Mouse (Mus musculus): ENCODE data around the gene Mustn1. TPM values are rescaled to one million over a fixed set of nuclear protein-coding genes. Genes with fewer than 3 reads are reported as not detected.

Gene Mustn1
- total and polyA plus RNA-seq, 3 experiments: 0.20 to 0.38 TPM; not detected in 1

DNA sequence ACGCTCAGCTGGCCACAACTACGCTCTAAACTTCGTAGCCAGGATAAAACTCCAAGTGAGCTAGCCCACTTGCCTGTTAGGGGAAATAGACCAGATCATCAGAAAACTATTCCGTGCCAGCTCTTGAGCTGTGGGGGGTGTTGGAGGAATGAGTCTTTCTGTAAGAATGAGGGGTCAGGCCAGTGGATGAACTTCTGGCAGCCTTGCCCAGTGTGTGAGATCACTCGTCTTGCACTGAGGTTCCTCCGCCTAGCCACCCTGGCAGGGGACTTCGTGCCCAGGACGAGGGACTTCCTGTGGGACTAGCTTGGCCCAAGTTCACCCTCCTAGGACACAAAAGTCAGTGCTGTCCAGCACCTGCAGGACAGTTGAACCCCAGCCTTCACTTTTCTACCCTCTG lies 25.3 kb downstream of the Mustn1 start:
- Histone ChIP-seq H3K36me3 (replicated peaks) (no peaks in the 10 kb centered on the region), H3K27me3 (ENCODE audit: insufficient read depth, low read length) (peaks cover 35% of the 10 kb centered on the region), H3K9me3 (replicated peaks) (no peaks in the 10 kb centered on the region), H3K4me3 (ENCODE audit: low read depth, low read length) (no peak overlapping the region), H3K4me1 (ENCODE audit: insufficient read depth, low read depth, low read length) (peaks cover 8% of the 10 kb centered on the region)
- DNase-seq (ENCODE audit: low spot score): no peak
- TF ChIP-seq GATA2 (IDR thresholded peaks at IDR 0.05; ENCODE audit: borderline replicate concordance, low read depth, low read length) (no peak), POLR2AphosphoS5 (IDR thresholded peaks at IDR 0.05; ENCODE audit: insufficient replicate concordance, low read depth, low read length) (no peak), GATA1 (IDR thresholded peaks at IDR 0.05; ENCODE audit: borderline replicate concordance, low read length) (no peak), TAL1 (conservative IDR thresholded peaks at IDR 0.05; ENCODE audit: low read depth, low read length) (no peak), CTCF (IDR thresholded peaks at IDR 0.05; ENCODE audit: low read depth, low read length) (no peak)
- ATAC-seq (ENCODE audit: extremely low read depth, insufficient number of reproducible peaks, low FRiP score, poor library complexity, severe bottlenecking): no peak

DNA sequence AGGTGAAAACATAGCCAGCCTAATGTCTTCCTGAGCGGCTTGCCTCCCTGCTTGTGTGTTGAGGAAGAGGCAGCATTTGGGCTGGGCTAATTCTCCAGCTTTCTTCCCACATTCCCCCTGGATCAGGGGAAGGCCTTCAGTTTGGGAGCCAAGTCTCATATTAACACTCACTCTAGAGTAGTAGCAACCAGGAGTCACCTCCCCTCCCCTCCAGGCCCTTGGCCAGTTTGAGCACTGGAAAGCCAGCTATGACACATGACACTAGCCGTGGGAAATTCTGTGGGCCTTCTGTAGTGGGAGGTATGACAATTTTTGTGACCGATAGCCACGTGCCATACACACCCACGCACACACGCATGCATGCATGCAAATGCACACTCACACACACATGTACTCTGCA lies 27.0 kb downstream of the Mustn1 start:
- H3K9me3 ChIP-seq (replicated peaks): no peaks in the 10 kb centered on the region
- peaks cover 22% of the 10 kb centered on the region for H3K27me3 ChIP-seq (ENCODE audit: insufficient read depth, low read length)
- ATAC-seq (ENCODE audit: extremely low read depth, insufficient number of reproducible peaks, low FRiP score, poor library complexity, severe bottlenecking): no peak
- no peaks in the 10 kb centered on the region for H3K36me3 ChIP-seq (replicated peaks)
- TF ChIP-seq GATA1 (IDR thresholded peaks at IDR 0.05; ENCODE audit: borderline replicate concordance, low read length) (no peak), TAL1 (conservative IDR thresholded peaks at IDR 0.05; ENCODE audit: low read depth, low read length) (no peak), GATA2 (IDR thresholded peaks at IDR 0.05; ENCODE audit: borderline replicate concordance, low read depth, low read length) (no peak), POLR2AphosphoS5 (IDR thresholded peaks at IDR 0.05; ENCODE audit: insufficient replicate concordance, low read depth, low read length) (no peak), CTCF (IDR thresholded peaks at IDR 0.05; ENCODE audit: low read depth, low read length) (no peak)
- H3K4me3 ChIP-seq (ENCODE audit: low read depth, low read length): no peak overlapping the region
- no peak for DNase-seq (ENCODE audit: low spot score)
- peaks cover 8% of the 10 kb centered on the region for H3K4me1 ChIP-seq (ENCODE audit: insufficient read depth, low read depth, low read length)

DNA sequence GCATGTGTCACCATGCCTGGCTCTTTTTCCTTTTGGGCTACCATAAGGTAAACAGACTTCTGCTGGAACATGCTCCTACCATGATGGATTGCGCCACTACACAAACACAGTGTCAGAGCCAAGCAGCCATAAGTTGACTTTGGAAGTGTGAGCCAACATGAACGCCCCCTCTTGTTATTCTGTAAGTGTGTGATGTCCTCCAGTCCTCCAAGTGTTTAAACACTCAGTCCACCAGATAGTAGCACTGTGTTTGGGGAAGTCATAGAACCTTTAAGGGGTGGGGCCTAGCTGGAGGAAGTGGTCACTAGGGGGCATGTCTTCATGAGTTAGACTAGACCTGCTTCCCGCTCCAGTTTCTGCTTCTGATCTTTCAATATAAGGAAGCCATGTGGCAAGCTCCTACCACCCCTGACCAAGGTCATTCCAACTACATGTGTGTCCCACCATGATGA lies 28.8 kb downstream of the Mustn1 start:
- peak; percentile 34 for DNase-seq (ENCODE audit: low spot score)
- peak; percentile 34; the same call in 1 of the 2 replicates for ATAC-seq (ENCODE audit: extremely low read depth, insufficient number of reproducible peaks, low FRiP score, poor library complexity, severe bottlenecking)
- H3K36me3 ChIP-seq (replicated peaks): no peaks in the 10 kb centered on the region
- H3K27me3 ChIP-seq (ENCODE audit: insufficient read depth, low read length): peaks cover 31% of the 10 kb centered on the region
- H3K9me3 ChIP-seq (replicated peaks): no peaks in the 10 kb centered on the region
- no peak overlapping the region for H3K4me3 ChIP-seq (ENCODE audit: low read depth, low read length)
- no peak for TF ChIP-seq GATA1 (IDR thresholded peaks at IDR 0.05; ENCODE audit: borderline replicate concordance, low read length)
- no peak for TF ChIP-seq TAL1 (conservative IDR thresholded peaks at IDR 0.05; ENCODE audit: low read depth, low read length)
- no peak for TF ChIP-seq POLR2AphosphoS5 (IDR thresholded peaks at IDR 0.05; ENCODE audit: insufficient replicate concordance, low read depth, low read length)
- TF ChIP-seq CTCF (IDR thresholded peaks at IDR 0.05; ENCODE audit: low read depth, low read length): no peak
- TF ChIP-seq GATA2 (IDR thresholded peaks at IDR 0.05; ENCODE audit: borderline replicate concordance, low read depth, low read length): no peak
- H3K4me1 ChIP-seq (ENCODE audit: insufficient read depth, low read depth, low read length): peaks cover 8% of the 10 kb centered on the region

DNA sequence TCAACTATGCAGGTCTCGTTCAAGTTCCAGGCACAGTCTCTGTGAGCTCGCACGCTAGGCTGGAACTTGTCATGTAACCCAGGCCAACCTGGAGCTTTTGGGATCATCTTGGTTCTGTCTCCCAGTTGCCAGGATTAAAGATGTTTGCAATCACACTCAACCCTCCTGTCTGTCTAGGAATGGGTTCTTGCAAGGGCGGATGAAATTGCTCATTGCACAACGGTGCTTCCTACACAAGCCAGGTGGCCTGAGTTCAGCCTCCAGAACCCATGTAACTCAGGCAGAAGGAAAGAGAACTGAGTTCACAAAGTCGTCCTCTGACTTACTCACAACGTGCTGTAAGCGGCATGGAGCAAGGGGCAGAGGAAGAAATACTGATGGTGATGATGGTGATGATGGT lies 32.1 kb downstream of the Mustn1 start:
- no peak for TF ChIP-seq GATA2 (IDR thresholded peaks at IDR 0.05; ENCODE audit: borderline replicate concordance, low read depth, low read length)
- no peak for TF ChIP-seq TAL1 (conservative IDR thresholded peaks at IDR 0.05; ENCODE audit: low read depth, low read length)
- TF ChIP-seq POLR2AphosphoS5 (IDR thresholded peaks at IDR 0.05; ENCODE audit: insufficient replicate concordance, low read depth, low read length): no peak
- no peak for TF ChIP-seq CTCF (IDR thresholded peaks at IDR 0.05; ENCODE audit: low read depth, low read length)

DNA sequence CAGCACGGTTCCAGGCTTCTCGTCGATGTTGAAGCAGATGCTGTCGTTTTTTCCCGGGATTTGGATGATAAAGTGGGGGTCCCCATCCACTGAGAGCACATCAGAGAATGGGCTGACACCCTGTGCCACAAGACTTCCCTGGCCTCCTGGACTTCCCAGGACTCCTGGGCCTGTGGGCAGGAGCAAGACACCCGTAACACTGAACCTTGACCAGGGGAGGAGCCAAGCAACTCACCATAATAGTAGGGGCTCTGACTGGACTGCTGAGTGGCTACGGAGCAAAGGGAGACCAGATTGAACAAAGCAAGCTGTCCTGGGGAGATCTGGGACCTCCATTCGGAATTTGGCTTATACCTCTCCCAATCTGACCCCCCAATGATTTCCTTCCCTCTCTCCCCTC lies 33.6 kb downstream of the Mustn1 start:
- TF ChIP-seq GATA1 (IDR thresholded peaks at IDR 0.05; ENCODE audit: borderline replicate concordance, low read length) (no peak), POLR2AphosphoS5 (IDR thresholded peaks at IDR 0.05; ENCODE audit: insufficient replicate concordance, low read depth, low read length) (no peak), CTCF (IDR thresholded peaks at IDR 0.05; ENCODE audit: low read depth, low read length) (no peak), TAL1 (conservative IDR thresholded peaks at IDR 0.05; ENCODE audit: low read depth, low read length) (no peak), GATA2 (IDR thresholded peaks at IDR 0.05; ENCODE audit: borderline replicate concordance, low read depth, low read length) (no peak)
- Histone ChIP-seq H3K4me1 (ENCODE audit: insufficient read depth, low read depth, low read length) (peaks cover 7% of the 10 kb centered on the region), H3K4me3 (ENCODE audit: low read depth, low read length) (no peak overlapping the region), H3K36me3 (replicated peaks) (no peaks in the 10 kb centered on the region), H3K27me3 (ENCODE audit: insufficient read depth, low read length) (peaks cover 36% of the 10 kb centered on the region), H3K9me3 (replicated peaks) (no peaks in the 10 kb centered on the region)
- DNase-seq (ENCODE audit: low spot score) (no peak), ATAC-seq (ENCODE audit: extremely low read depth, insufficient number of reproducible peaks, low FRiP score, poor library complexity, severe bottlenecking) (no peak)

More for the DNA sequence above, 32.1 kb downstream of the Mustn1 start:
- peaks cover 8% of the 10 kb centered on the region for H3K4me1 ChIP-seq (ENCODE audit: insufficient read depth, low read depth, low read length)
- no peaks in the 10 kb centered on the region for H3K9me3 ChIP-seq (replicated peaks)
- DNase-seq (ENCODE audit: low spot score) (no peak), ATAC-seq (ENCODE audit: extremely low read depth, insufficient number of reproducible peaks, low FRiP score, poor library complexity, severe bottlenecking) (no peak)
- H3K27me3 ChIP-seq (ENCODE audit: insufficient read depth, low read length): peaks cover 40% of the 10 kb centered on the region
- no peaks in the 10 kb centered on the region for H3K36me3 ChIP-seq (replicated peaks)
- H3K4me3 ChIP-seq (ENCODE audit: low read depth, low read length): no peak overlapping the region

DNA sequence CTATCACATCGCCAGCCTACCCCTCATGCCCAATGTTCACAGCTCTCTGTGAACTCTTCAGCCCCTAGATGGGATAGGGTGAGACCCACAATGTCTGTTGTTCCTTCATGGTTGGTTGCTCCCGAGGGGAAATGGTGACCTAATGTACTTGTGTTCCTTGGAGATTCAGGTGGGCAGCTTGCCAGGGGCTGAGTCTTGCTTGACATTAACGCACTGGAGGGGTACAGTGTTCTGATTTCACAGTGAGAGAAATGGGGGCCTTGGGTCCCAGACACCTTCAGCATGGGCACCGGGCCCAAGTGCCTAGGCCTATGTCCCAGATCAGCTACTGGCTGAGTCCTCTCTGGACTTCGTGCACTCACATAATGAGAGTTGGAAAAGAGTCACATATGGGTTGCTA lies 34.4 kb downstream of the Mustn1 start:
- no peak for DNase-seq (ENCODE audit: low spot score)
- H3K4me1 ChIP-seq (ENCODE audit: insufficient read depth, low read depth, low read length): no peaks in the 10 kb centered on the region
- TF ChIP-seq GATA2 (IDR thresholded peaks at IDR 0.05; ENCODE audit: borderline replicate concordance, low read depth, low read length): no peak
- TF ChIP-seq GATA1 (IDR thresholded peaks at IDR 0.05; ENCODE audit: borderline replicate concordance, low read length): no peak
- TF ChIP-seq POLR2AphosphoS5 (IDR thresholded peaks at IDR 0.05; ENCODE audit: insufficient replicate concordance, low read depth, low read length): no peak
- no peak for TF ChIP-seq CTCF (IDR thresholded peaks at IDR 0.05; ENCODE audit: low read depth, low read length)
- TF ChIP-seq TAL1 (conservative IDR thresholded peaks at IDR 0.05; ENCODE audit: low read depth, low read length): no peak
- no peak overlapping the region for H3K4me3 ChIP-seq (ENCODE audit: low read depth, low read length)
- no peaks in the 10 kb centered on the region for H3K36me3 ChIP-seq (replicated peaks)
- no peaks in the 10 kb centered on the region for H3K9me3 ChIP-seq (replicated peaks)
- ATAC-seq (ENCODE audit: extremely low read depth, insufficient number of reproducible peaks, low FRiP score, poor library complexity, severe bottlenecking): no peak
- peaks cover 41% of the 10 kb centered on the region for H3K27me3 ChIP-seq (ENCODE audit: insufficient read depth, low read length)
